In the genomic region with DNA sequence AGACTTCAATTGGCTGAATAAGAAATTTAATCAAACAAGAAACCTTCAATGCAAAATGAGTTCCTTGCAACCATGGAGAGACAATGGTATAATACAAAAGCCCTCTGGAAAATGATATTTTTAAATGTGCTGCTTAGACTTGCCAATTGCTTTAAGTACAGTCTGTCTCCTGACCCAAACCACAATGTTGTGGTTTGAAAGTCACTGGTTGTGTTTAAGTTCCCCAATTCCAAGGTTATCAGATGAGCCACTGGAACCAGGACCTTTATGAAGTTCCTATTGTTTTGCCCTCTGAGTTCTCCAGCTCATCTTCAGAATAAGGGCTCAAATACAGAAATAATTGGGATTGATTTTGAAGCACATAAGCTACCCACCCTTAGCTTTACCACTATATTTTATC, we compare ENCODE assay signal across 21 mouse cellular contexts.
"Had no signal": no experiment of that assay in that cellular context is flagged by ENCODE, and none has a peak within 500 bp of the region (broad histone marks: within the 10 kb centered on the region; RNA-seq: fewer than 3 reads in every experiment).

No protein-coding gene starts in this region.

- H3K4me1 ChIP-seq: liver, embryonic 15.5 days; lung, embryonic 15.5 days; midbrain, embryonic 10.5 days; midbrain, embryonic 12.5 days; midbrain, embryonic 15.5 days; neural tube, embryonic 13.5 days; neural tube, embryonic 15.5 days had no signal

- H3K4me2 ChIP-seq: liver, embryonic 15.5 days; lung, embryonic 15.5 days; midbrain, embryonic 12.5 days; midbrain, embryonic 15.5 days; neural tube, embryonic 13.5 days; neural tube, embryonic 15.5 days had no signal

- H3K9ac ChIP-seq: liver, embryonic 15.5 days; liver, postnatal 0 days; lung, embryonic 15.5 days; midbrain, embryonic 12.5 days; midbrain, embryonic 15.5 days; neural tube, embryonic 13.5 days; neural tube, embryonic 15.5 days had no signal

- H3K36me3 ChIP-seq: liver, embryonic 15.5 days; lung, embryonic 15.5 days; midbrain, embryonic 10.5 days; midbrain, embryonic 12.5 days; midbrain, embryonic 15.5 days; neural tube, embryonic 13.5 days; neural tube, embryonic 15.5 days had no signal

- H3K27me3 ChIP-seq: liver, embryonic 15.5 days; lung, embryonic 15.5 days; midbrain, embryonic 12.5 days; midbrain, embryonic 15.5 days; neural tube, embryonic 13.5 days; neural tube, embryonic 15.5 days had no signal

- H3K4me3 ChIP-seq: liver, embryonic 15.5 days; lung, embryonic 15.5 days; midbrain, embryonic 10.5 days; midbrain, embryonic 12.5 days; midbrain, embryonic 15.5 days; neural tube, embryonic 13.5 days; neural tube, embryonic 15.5 days had no signal

- H3K27ac ChIP-seq: liver, embryonic 15.5 days; lung, embryonic 15.5 days; macrophage; midbrain, embryonic 10.5 days; midbrain, embryonic 12.5 days; midbrain, embryonic 15.5 days; neural tube, embryonic 13.5 days; neural tube, embryonic 15.5 days had no signal

- ATAC-seq: liver, postnatal 0 days; lung, postnatal 0 days; midbrain, embryonic 15.5 days had no signal

- H3K9me3 ChIP-seq: liver, embryonic 15.5 days; lung, embryonic 15.5 days; midbrain, embryonic 10.5 days; midbrain, embryonic 12.5 days; midbrain, embryonic 15.5 days; neural tube, embryonic 13.5 days; neural tube, embryonic 15.5 days had no signal

- DNase-seq: liver, postnatal 0 days; lung, adult 2 months; lung, postnatal 14 days; lung, postnatal 36 days; retina, postnatal 1 day; right cerebral cortex, adult 18-20 months; right cerebral cortex, postnatal 25 days; right cerebral cortex, postnatal 4 days; spleen, adult 18-20 months; thymus, adult 18-20 months; thymus, postnatal 14 days; thymus, postnatal 4 days had no signal
